Mouse (Mus musculus): ENCODE data around the gene H2bfm.

DNA sequence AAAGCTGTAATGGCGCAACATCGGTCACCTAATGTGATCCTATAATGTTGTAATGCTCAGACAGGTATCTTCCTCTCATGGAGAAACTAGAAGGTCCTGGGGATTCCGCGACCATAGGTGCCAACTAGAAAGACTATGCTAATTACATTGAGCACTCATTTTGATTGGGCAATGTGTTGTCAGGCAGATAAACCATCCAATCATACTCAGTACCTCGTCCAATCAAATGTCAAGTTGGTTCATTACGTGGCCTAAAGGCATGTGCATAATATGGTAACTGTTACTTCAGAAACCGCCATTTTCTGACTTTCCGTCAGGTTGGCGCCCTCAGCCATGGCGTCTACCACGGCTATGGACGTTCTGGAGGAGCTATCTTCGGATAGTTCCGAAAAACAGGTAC lies at the start of gene H2bfm:
- TF ChIP-seq CTCF (IDR thresholded peaks at IDR 0.05; ENCODE audit: low read depth): no peak
- TF ChIP-seq EP300 (IDR thresholded peaks at IDR 0.05; ENCODE audit: low read depth): no peak
